Mouse (Mus musculus): ENCODE measurements around the gene Ncoa3. TPM values are rescaled to one million over a fixed set of nuclear protein-coding genes. Genes with fewer than 3 reads are reported as not detected.
A peak's percentile ranks its signal among the peaks of the same experiment; 100 is the strongest.

The Ncoa3 gene
- polyA plus RNA-seq, 1 experiment from 2014 or later = 11.6 TPM

- no peak for ATAC-seq
- no peaks in the 10 kb centered on the region for H3K9me3 ChIP-seq (ENCODE audit: control insufficient read depth, low read length)
- H3K36me3 ChIP-seq (ENCODE audit: control insufficient read depth, insufficient read depth, low read length) = no peaks in the 10 kb centered on the region
- no peak overlapping the region for H3K4me3 ChIP-seq (ENCODE audit: low read length)
- WGBS = 90% methylated on average over 8 of the region's 8 CpGs
- no peak overlapping the region for H3K9ac ChIP-seq (ENCODE audit: low read depth, low read length)
- H3K27ac ChIP-seq (ENCODE audit: low read depth, low read length) = no peak overlapping the region
- no peaks in the 10 kb centered on the region for H3K4me1 ChIP-seq (ENCODE audit: control insufficient read depth, insufficient read depth, low read depth, low read length)
- H3K4me2 ChIP-seq (ENCODE audit: low read length) = no peak overlapping the region
- H3K27me3 ChIP-seq (replicated peaks; ENCODE audit: control insufficient read depth, insufficient read depth, low read length) = no peaks in the 10 kb centered on the region
These were observed 37.0 kb upstream of the Ncoa3 start for GRCm38 (mm10) chr2:165955386-165955785.

DNA sequence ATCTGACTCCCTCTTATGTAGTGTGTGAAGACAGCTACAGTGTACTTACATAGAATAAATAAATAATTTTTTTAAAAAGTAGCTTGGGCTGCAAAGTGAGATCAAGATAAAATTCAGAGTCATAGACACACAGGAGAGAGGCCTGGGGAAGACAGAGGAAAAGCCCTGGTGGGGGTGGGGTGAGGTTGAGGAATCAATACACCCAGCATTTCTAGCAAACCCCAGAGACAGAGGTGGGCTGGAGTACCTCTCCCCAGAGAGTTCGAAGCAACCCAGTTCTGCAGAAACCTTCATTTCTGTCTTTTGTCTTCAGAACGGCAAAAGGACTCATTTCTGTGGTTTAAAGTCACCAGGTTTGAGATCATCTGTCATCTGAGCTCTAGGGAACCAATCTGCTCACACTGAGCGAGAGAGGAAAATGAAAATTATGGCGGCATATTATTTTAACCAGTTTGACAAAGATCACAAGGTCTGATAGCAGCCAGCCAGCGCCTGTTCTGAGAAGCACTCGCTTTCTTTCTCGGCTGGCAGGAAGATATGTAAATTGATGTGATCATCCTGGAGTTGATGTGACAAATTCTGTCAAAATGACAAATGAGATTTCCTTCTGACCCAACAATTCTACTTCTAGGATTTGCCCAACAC lies 36.2 kb upstream of the Ncoa3 start:
- Histone ChIP-seq H3K4me1 (ENCODE audit: control insufficient read depth, insufficient read depth, low read depth, low read length) (no peaks in the 10 kb centered on the region), H3K4me3 (ENCODE audit: low read length) (no peak overlapping the region), H3K9ac (ENCODE audit: low read depth, low read length) (no peak overlapping the region), H3K27ac (ENCODE audit: low read depth, low read length) (no peak overlapping the region), H3K36me3 (ENCODE audit: control insufficient read depth, insufficient read depth, low read length) (no peaks in the 10 kb centered on the region), H3K9me3 (ENCODE audit: control insufficient read depth, low read length) (no peaks in the 10 kb centered on the region), H3K4me2 (ENCODE audit: low read length) (no peak overlapping the region), H3K27me3 (replicated peaks; ENCODE audit: control insufficient read depth, insufficient read depth, low read length) (no peaks in the 10 kb centered on the region)
- no peak for ATAC-seq
- 70% methylated on average over 7 of the region's 7 CpGs for WGBS

DNA sequence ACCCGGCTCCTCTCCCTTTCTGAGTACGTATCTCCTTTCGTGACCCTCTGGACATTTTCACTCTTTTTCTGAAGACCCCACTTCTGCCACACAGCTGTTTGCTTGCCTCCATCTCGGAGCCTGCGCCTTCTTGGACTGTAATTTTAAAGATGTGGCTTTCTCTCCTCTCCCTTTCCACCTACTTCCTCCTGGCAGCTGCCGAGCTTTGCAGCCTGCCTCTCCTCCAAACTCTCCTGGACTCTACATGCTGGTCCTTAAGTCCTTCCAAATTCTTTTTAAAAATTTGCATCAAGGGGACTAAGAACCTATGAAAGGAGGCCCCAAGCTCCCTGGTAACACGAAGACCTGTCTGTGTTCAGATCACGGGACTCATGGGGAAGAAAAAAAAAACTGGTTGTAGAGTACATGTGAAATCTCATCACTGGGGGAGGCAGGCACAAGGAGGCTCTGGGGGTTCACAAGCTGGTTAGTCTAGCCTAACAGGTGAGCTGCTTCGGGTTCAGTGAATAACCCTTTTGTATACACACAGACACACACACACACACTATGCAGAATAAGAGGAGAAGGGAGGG lies 35.1 kb upstream of the Ncoa3 start:
- ATAC-seq = no peak
- H3K36me3 ChIP-seq (ENCODE audit: control insufficient read depth, insufficient read depth, low read length) = no peaks in the 10 kb centered on the region
- WGBS = 80% methylated on average over 9 of the region's 9 CpGs

DNA sequence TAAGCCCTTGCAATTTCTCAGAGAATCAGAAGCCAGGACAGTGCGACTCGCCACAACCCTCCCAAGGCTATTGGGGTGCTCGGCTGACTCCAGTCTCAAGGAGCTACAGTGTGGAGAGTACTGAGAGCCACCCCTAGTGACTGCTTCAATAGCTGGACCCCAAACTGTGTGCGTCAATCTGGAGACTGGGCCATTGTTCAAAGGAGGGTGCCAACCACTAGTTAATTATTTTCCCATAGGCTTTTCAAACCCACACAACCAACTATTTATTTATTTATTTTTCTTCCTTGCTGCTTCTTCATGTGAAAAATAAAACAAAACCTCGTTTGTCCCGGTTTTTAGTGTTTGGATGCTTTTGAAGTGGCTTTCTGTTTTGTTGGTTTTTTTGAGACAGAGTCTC lies 33.9 kb upstream of the Ncoa3 start:
- Histone ChIP-seq H3K27ac (ENCODE audit: low read depth, low read length) (no peak overlapping the region), H3K27me3 (replicated peaks; ENCODE audit: control insufficient read depth, insufficient read depth, low read length) (no peaks in the 10 kb centered on the region), H3K4me2 (ENCODE audit: low read length) (no peak overlapping the region), H3K4me1 (ENCODE audit: control insufficient read depth, insufficient read depth, low read depth, low read length) (no peaks in the 10 kb centered on the region), H3K4me3 (ENCODE audit: low read length) (no peak overlapping the region), H3K9ac (ENCODE audit: low read depth, low read length) (no peak overlapping the region), H3K9me3 (ENCODE audit: control insufficient read depth, low read length) (no peaks in the 10 kb centered on the region), H3K36me3 (ENCODE audit: control insufficient read depth, insufficient read depth, low read length) (no peaks in the 10 kb centered on the region)
- WGBS = 61% methylated on average over 6 of the region's 6 CpGs
- ATAC-seq = no peak

More for the DNA sequence above, 35.1 kb upstream of the Ncoa3 start:
- Histone ChIP-seq H3K27ac (ENCODE audit: low read depth, low read length) (no peak overlapping the region), H3K4me3 (ENCODE audit: low read length) (no peak overlapping the region), H3K4me1 (ENCODE audit: control insufficient read depth, insufficient read depth, low read depth, low read length) (no peaks in the 10 kb centered on the region), H3K27me3 (replicated peaks; ENCODE audit: control insufficient read depth, insufficient read depth, low read length) (no peaks in the 10 kb centered on the region), H3K4me2 (ENCODE audit: low read length) (no peak overlapping the region), H3K9ac (ENCODE audit: low read depth, low read length) (no peak overlapping the region; the same call in 1 of the 2 replicates), H3K9me3 (ENCODE audit: control insufficient read depth, low read length) (no peaks in the 10 kb centered on the region)

DNA sequence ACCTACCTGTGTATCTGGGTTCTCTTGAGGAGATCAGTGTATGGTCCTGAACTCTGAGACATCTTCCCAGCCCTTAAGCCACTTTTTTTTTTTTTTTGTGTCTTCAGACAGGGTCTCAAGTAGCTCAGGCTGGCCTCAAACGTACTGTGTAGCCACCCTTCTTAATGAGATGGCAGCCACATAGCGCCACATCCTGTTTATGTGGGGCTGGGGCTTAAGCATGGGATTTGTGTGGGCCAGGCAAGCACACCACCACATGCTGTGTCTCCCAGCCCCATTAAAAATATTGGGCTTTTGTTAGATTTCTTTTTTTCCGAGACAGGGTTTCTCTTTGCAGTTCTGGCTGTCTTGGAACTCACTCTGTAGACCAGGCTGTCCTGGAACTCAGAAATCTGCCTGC lies 31.7 kb upstream of the Ncoa3 start:
- H3K4me2 ChIP-seq (ENCODE audit: low read length) = no peak overlapping the region
- no peak overlapping the region for H3K27ac ChIP-seq (ENCODE audit: low read depth, low read length)
- 74% methylated on average over 3 of the region's 3 CpGs for WGBS
- H3K4me3 ChIP-seq (ENCODE audit: low read length) = no peak overlapping the region
- no peaks in the 10 kb centered on the region for H3K4me1 ChIP-seq (ENCODE audit: control insufficient read depth, insufficient read depth, low read depth, low read length)
- no peaks in the 10 kb centered on the region for H3K9me3 ChIP-seq (ENCODE audit: control insufficient read depth, low read length)
- ATAC-seq = no peak
- no peaks in the 10 kb centered on the region for H3K27me3 ChIP-seq (replicated peaks; ENCODE audit: control insufficient read depth, insufficient read depth, low read length)
- no peak overlapping the region for H3K9ac ChIP-seq (ENCODE audit: low read depth, low read length)
- H3K36me3 ChIP-seq (ENCODE audit: control insufficient read depth, insufficient read depth, low read length) = no peaks in the 10 kb centered on the region

- H3K9ac ChIP-seq (ENCODE audit: low read depth, low read length) = no peak overlapping the region
- 0 out of 2 replicates have a peak, but pooled peaks cover 3% of the 10 kb centered on the region for H3K4me1 ChIP-seq (ENCODE audit: control insufficient read depth, insufficient read depth, low read depth, low read length)
- WGBS = 79% methylated on average over 5 of the region's 5 CpGs
- ATAC-seq = no peak
- no peaks in the 10 kb centered on the region for H3K27me3 ChIP-seq (replicated peaks; ENCODE audit: control insufficient read depth, insufficient read depth, low read length)
- H3K9me3 ChIP-seq (ENCODE audit: control insufficient read depth, low read length) = no peaks in the 10 kb centered on the region
- H3K4me2 ChIP-seq (ENCODE audit: low read length) = no peak overlapping the region
- no peaks in the 10 kb centered on the region for H3K36me3 ChIP-seq (ENCODE audit: control insufficient read depth, insufficient read depth, low read length)
- no peak overlapping the region for H3K27ac ChIP-seq (ENCODE audit: low read depth, low read length)
- no peak overlapping the region for H3K4me3 ChIP-seq (ENCODE audit: low read length)
These were observed 29.6 kb upstream of the Ncoa3 start for GRCm38 (mm10) chr2:165962824-165963223.

DNA sequence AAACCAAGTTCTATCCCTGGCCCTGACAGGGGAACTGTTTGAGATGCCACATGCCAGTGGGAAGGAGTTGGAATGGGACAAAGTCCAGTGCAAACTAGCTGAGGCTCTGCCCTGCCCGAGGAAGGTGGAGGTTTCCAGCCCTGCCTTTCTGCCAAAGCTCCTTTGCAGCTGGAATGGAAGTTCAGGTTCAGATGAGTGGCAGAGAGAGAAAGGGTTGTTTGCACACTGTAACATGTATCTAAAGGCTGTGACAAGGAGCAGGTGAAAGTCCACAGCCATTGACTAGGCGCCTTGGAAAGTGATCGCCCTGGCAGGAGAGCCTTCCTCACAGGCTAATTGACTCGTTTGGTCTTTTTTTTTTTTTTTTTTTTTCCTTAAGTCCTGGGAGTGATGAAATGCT lies 28.3 kb upstream of the Ncoa3 start:
- Histone ChIP-seq H3K9ac (ENCODE audit: low read depth, low read length) (no peak overlapping the region), H3K27ac (ENCODE audit: low read depth, low read length) (no peak overlapping the region), H3K4me1 (ENCODE audit: control insufficient read depth, insufficient read depth, low read depth, low read length) (0 out of 2 replicates have a peak, but pooled peaks cover 4% of the 10 kb centered on the region), H3K36me3 (ENCODE audit: control insufficient read depth, insufficient read depth, low read length) (no peaks in the 10 kb centered on the region), H3K27me3 (replicated peaks; ENCODE audit: control insufficient read depth, insufficient read depth, low read length) (no peaks in the 10 kb centered on the region), H3K9me3 (ENCODE audit: control insufficient read depth, low read length) (no peaks in the 10 kb centered on the region), H3K4me3 (ENCODE audit: low read length) (no peak overlapping the region), H3K4me2 (ENCODE audit: low read length) (no peak overlapping the region)
- no peak for ATAC-seq
- 36% methylated on average over 4 of the region's 4 CpGs for WGBS

DNA sequence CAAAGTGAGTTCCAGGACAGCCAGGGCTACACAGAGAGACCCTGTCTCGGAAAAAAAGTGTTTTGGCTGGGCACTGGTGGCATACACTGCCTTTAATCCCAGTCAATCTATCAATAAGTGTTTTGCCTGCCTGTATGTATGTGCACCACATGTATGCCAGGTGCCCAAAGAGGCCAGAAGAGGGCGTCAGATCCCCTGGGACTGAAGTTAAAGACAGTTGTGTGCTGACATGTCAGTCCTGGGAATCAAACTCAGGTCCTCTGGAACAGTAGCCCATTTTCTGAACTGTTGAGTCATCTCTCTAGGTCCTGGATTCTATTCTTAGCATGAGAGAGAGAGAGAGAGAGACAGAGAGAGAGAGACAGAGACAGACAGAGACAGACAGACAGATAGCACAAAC lies 25.4 kb upstream of the Ncoa3 start:
- Histone ChIP-seq H3K4me1 (ENCODE audit: control insufficient read depth, insufficient read depth, low read depth, low read length) (0 out of 2 replicates have a peak, but pooled peaks cover 4% of the 10 kb centered on the region), H3K9ac (ENCODE audit: low read depth, low read length) (no peak overlapping the region), H3K27me3 (replicated peaks; ENCODE audit: control insufficient read depth, insufficient read depth, low read length) (no peaks in the 10 kb centered on the region), H3K4me2 (ENCODE audit: low read length) (no peak overlapping the region), H3K4me3 (ENCODE audit: low read length) (no peak overlapping the region), H3K9me3 (ENCODE audit: control insufficient read depth, low read length) (no peaks in the 10 kb centered on the region), H3K36me3 (ENCODE audit: control insufficient read depth, insufficient read depth, low read length) (no peaks in the 10 kb centered on the region), H3K27ac (ENCODE audit: low read depth, low read length) (no peak overlapping the region)
- 90% methylated on average over 2 of the region's 2 CpGs for WGBS
- ATAC-seq = no peak

DNA sequence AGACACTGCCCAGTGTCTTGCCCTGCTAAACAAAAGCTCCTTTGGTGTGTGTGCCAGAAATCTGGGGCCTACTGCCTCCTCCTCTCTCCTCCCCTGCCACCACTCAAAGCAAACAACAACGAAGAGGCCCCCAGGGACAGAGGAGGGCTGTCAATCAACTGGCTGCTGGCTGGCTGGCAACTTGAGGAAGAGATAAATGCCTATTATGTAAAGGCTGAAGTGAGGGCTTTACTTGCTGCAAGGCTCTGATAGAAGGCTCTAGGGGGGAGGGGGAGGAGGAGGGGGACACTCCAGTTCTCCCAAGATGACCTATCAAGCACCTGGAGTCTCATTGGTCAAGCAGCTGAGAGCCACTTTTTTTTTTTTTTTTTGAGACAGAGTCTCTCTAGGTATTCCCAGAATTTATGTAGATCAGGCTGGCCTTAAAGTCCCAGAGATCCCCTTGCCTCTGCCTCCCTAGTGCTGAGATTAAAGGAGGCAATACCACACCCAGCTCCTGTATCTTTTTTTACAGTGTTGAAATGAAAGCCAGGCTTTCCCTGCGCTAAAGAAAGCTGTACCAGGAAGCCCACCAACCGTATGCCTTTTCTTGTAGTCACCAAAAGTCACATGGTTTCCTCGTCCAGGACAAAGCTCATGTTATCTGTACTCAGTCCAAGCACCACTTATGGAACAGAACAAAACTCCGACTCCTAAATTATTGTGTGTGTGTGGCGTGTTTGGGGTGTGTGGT lies 24.4 kb upstream of the Ncoa3 start:
- Histone ChIP-seq H3K4me1 (ENCODE audit: control insufficient read depth, insufficient read depth, low read depth, low read length) (0 out of 2 replicates have a peak, but pooled peaks cover 4% of the 10 kb centered on the region), H3K4me3 (ENCODE audit: low read length) (no peak overlapping the region), H3K27me3 (replicated peaks; ENCODE audit: control insufficient read depth, insufficient read depth, low read length) (no peaks in the 10 kb centered on the region), H3K9ac (ENCODE audit: low read depth, low read length) (no peak overlapping the region; the same call in 1 of the 2 replicates), H3K4me2 (ENCODE audit: low read length) (no peak overlapping the region), H3K9me3 (ENCODE audit: control insufficient read depth, low read length) (no peaks in the 10 kb centered on the region), H3K27ac (ENCODE audit: low read depth, low read length) (no peak overlapping the region), H3K36me3 (ENCODE audit: control insufficient read depth, insufficient read depth, low read length) (no peaks in the 10 kb centered on the region)
- peak; percentile 84 for ATAC-seq
- WGBS = 60% methylated on average over 6 of the region's 6 CpGs
